ENCODE assay signal across 24 mouse cellular contexts in genomic region chr6:126966241-126967026, GRCm38 (mm10). TPM values are rescaled to one million over a fixed set of nuclear protein-coding genes. Genes with fewer than 3 reads are reported as not detected.
DNase-seq lines count a peak whose midpoint lies in the region; ATAC-seq lines count a peak whose summit lies in the region.
"Had no signal": no experiment of that assay in that cellular context is flagged by ENCODE, and none has a peak within 500 bp of the region (broad histone marks: within the 10 kb centered on the region; RNA-seq: fewer than 3 reads in every experiment).

No protein-coding gene starts in this region.

- no peak overlapping the region for H3K4me3 ChIP-seq in limb, embryonic 12.5 days (replicated peaks)
- H3K4me3 ChIP-seq in limb, embryonic 10.5 days, result no peak overlapping the region
- no peak overlapping the region for H3K4me3 ChIP-seq in heart, embryonic 12.5 days
- H3K4me3 ChIP-seq in macrophage (ENCODE audit: inconsistent target), result no peak overlapping the region
- H3K4me3 ChIP-seq: hindbrain, embryonic 13.5 days; limb, embryonic 13.5 days had no signal

- H3K4me1 ChIP-seq in limb, embryonic 12.5 days (replicated peaks), result peaks cover 7% of the 10 kb centered on the region; the same call in 1 of the 2 replicates
- peaks cover 5% of the 10 kb centered on the region; the same call in 1 of the 2 replicates for H3K4me1 ChIP-seq in limb, embryonic 10.5 days
- H3K4me1 ChIP-seq in heart, embryonic 12.5 days (replicated peaks), result peaks cover 37% of the 10 kb centered on the region
- H3K4me1 ChIP-seq: hindbrain, embryonic 13.5 days had no signal

- H3K79me2 ChIP-seq in macrophage (ENCODE audit: inconsistent target), result no peaks in the 10 kb centered on the region

- DNase-seq in frontal cortex, postnatal 25 days (ENCODE audit: low spot score in 2 of 2), result no peak
- DNase-seq in limb, embryonic 10.5 days (ENCODE audit: low spot score), result no peak
- DNase-seq in spleen, postnatal 4 days (ENCODE audit: low spot score in 2 of 2), result no peak
- no peak for DNase-seq in lung, postnatal 14 days
- DNase-seq: cerebellum, adult 9-11 months; layer of hippocampus, postnatal 36 days; right cerebral cortex, postnatal 14 days; thymus, adult 18-20 months had no signal

- no peak overlapping the region for H3K4me2 ChIP-seq in limb, embryonic 12.5 days
- H3K4me2 ChIP-seq in heart, embryonic 12.5 days, result peak overlapping the region; percentile 24; the same call in 1 of the 2 replicates
- H3K4me2 ChIP-seq: hindbrain, embryonic 13.5 days; limb, embryonic 13.5 days had no signal

- H3K27ac ChIP-seq in limb, embryonic 12.5 days, result no peak overlapping the region
- H3K27ac ChIP-seq in limb, embryonic 10.5 days, result no peak overlapping the region
- H3K27ac ChIP-seq in heart, embryonic 12.5 days (ENCODE audit: poor library complexity, severe bottlenecking), result peak overlapping the region; percentile 76
- H3K27ac ChIP-seq in macrophage, result peak overlapping the region; percentile 13
- H3K27ac ChIP-seq: hindbrain, embryonic 13.5 days; kidney, postnatal 0 days; limb, embryonic 13.5 days; liver, embryonic 14.5 days had no signal

- no peaks in the 10 kb centered on the region for H3K9me3 ChIP-seq in limb, embryonic 12.5 days
- H3K9me3 ChIP-seq in limb, embryonic 10.5 days (replicated peaks), result no peaks in the 10 kb centered on the region
- no peaks in the 10 kb centered on the region for H3K9me3 ChIP-seq in heart, embryonic 12.5 days (replicated peaks)
- H3K9me3 ChIP-seq: hindbrain, embryonic 13.5 days; limb, embryonic 13.5 days had no signal

- peak; percentile 59 for ATAC-seq in frontal cortex, adult (ENCODE audit: low TSS enrichment)
- ATAC-seq in limb, embryonic 12.5 days (ENCODE audit: insufficient number of reproducible peaks, insufficient read depth, low FRiP score, low TSS enrichment, low read depth), result no peak
- no peak for ATAC-seq in heart, embryonic 12.5 days (ENCODE audit: insufficient number of reproducible peaks, low FRiP score)
- ATAC-seq: activated CD4-positive, CD25-positive, alpha-beta regulatory T cell, adult 4 months; intestine, embryonic 16.5 days had no signal

- H3K36me3 ChIP-seq in limb, embryonic 12.5 days, result peaks cover 21% of the 10 kb centered on the region
- peaks cover 3% of the 10 kb centered on the region; the same call in 1 of the 2 replicates for H3K36me3 ChIP-seq in limb, embryonic 10.5 days
- peaks cover 10% of the 10 kb centered on the region for H3K36me3 ChIP-seq in heart, embryonic 12.5 days
- peaks cover 47% of the 10 kb centered on the region for H3K36me3 ChIP-seq in macrophage (ENCODE audit: inconsistent target)

- H3K27me3 ChIP-seq in limb, embryonic 12.5 days, result no peaks in the 10 kb centered on the region
- H3K27me3 ChIP-seq in limb, embryonic 10.5 days (ENCODE audit: low read depth, poor library complexity, severe bottlenecking), result no peaks in the 10 kb centered on the region
- H3K27me3 ChIP-seq in heart, embryonic 12.5 days (replicated peaks), result no peaks in the 10 kb centered on the region
- H3K27me3 ChIP-seq: hindbrain, embryonic 13.5 days; limb, embryonic 13.5 days had no signal

- 0 out of 2 replicates have a peak overlapping the region, but pooled peaks have one; percentile 0 for H3K9ac ChIP-seq in limb, embryonic 12.5 days (replicated peaks)
- H3K9ac ChIP-seq in heart, embryonic 12.5 days, result 0 out of 2 replicates have a peak overlapping the region, but pooled peaks have one; percentile 1
- H3K9ac ChIP-seq: hindbrain, embryonic 13.5 days; limb, embryonic 13.5 days; liver, embryonic 14.5 days had no signal

- 90% methylated on average over 14 of the region's 14 CpGs for WGBS in limb, embryonic 12.5 days
- WGBS in limb, embryonic 10.5 days, result 92% methylated on average over 14 of the region's 14 CpGs
- 47% methylated on average over 14 of the region's 14 CpGs for WGBS in heart, embryonic 12.5 days
- WGBS in macrophage (ENCODE audit: missing documents), result 79% methylated on average over 14 of the region's 14 CpGs

RNA-seq across cellular contexts. Expression of gene D6Wsu163e, which starts 26.7 kb away (rescaled TPM):
- 12.6 and 15.1 TPM in 2 replicates for polyA plus RNA-seq in limb, embryonic 12.5 days (2016; fragmentation: Nextera tagmentation; extraction: Ambion mirVana)
- polyA plus RNA-seq in limb, embryonic 10.5 days (2016; fragmentation: Nextera tagmentation; extraction: Ambion mirVana), result 10.8 and 14.9 TPM in 2 replicates
- 12.6 and 13.2 TPM in 2 replicates for polyA plus RNA-seq in heart, embryonic 12.5 days (2016; fragmentation: Nextera tagmentation; extraction: Ambion mirVana)
- 10 to 100 TPM in 22 of 26 experiments, 1 to 10 TPM in 4; 5.7 to 88.8 (median 32.6) TPM for total RNA-seq in macrophage (2018; cell fraction: chromatin; rRNA removed)
- total RNA-seq in macrophage (2018; cell fraction: cytosol; rRNA removed), result 10 to 100 TPM; 13.0 to 36.6 (median 29.8) TPM
- 10 to 100 TPM in 25 of 26 experiments, 1 to 10 TPM in 1; 9.9 to 73.0 (median 22.8) TPM for total RNA-seq in macrophage (2018; cell fraction: nucleus; rRNA removed)
- polyA plus RNA-seq in macrophage (2018), result 30.8 to 37.6 TPM (median 32.3 TPM) in 3 replicates

RNA-seq across cellular contexts. Expression of gene Rad51ap1, which starts 27.0 kb away (rescaled TPM):
- polyA plus RNA-seq in limb, embryonic 12.5 days (2016; fragmentation: Nextera tagmentation; extraction: Ambion mirVana), result 70.5 and 79.0 TPM in 2 replicates
- polyA plus RNA-seq in limb, embryonic 10.5 days (2016; fragmentation: Nextera tagmentation; extraction: Ambion mirVana), result 81.2 and 90.7 TPM in 2 replicates
- 39.1 and 42.5 TPM in 2 replicates for polyA plus RNA-seq in heart, embryonic 12.5 days (2016; fragmentation: Nextera tagmentation; extraction: Ambion mirVana)
- total RNA-seq in macrophage (2018; cell fraction: chromatin; rRNA removed), result 10 to 100 TPM in 9 of 26 experiments, 1 to 10 TPM in 17; 1.7 to 32.4 (median 6.3) TPM
- 1 to 10 TPM in 23 of 26 experiments, under 1 TPM in 3; 0.86 to 4.6 (median 1.9) TPM for total RNA-seq in macrophage (2018; cell fraction: cytosol; rRNA removed)
- total RNA-seq in macrophage (2018; cell fraction: nucleus; rRNA removed), result 10 to 100 TPM in 2 of 26 experiments, 1 to 10 TPM in 23, under 1 TPM in 1; 0.96 to 44.2 (median 3.6) TPM
- polyA plus RNA-seq in macrophage (2018), result 0.71 to 12.5 TPM (median 10.1 TPM) in 3 replicates

RNA-seq across cellular contexts. Expression of gene Dyrk4, which starts 44.8 kb away (rescaled TPM):
- polyA plus RNA-seq in limb, embryonic 12.5 days (2016; fragmentation: Nextera tagmentation; extraction: Ambion mirVana), result not detected in 2 replicates
- not detected in 2 replicates for polyA plus RNA-seq in limb, embryonic 10.5 days (2016; fragmentation: Nextera tagmentation; extraction: Ambion mirVana)
- 0.17 TPM in 1 of 2 replicates, not detected in the other for polyA plus RNA-seq in heart, embryonic 12.5 days (2016; fragmentation: Nextera tagmentation; extraction: Ambion mirVana)
- not detected for total RNA-seq in macrophage (2018; cell fraction: chromatin; rRNA removed)
- total RNA-seq in macrophage (2018; cell fraction: cytosol; rRNA removed), result not detected
- total RNA-seq in macrophage (2018; cell fraction: nucleus; rRNA removed), result not detected
- not detected in 3 replicates for polyA plus RNA-seq in macrophage (2018)
- total RNA-seq: adrenal gland, postnatal 4 days; granulocyte monocyte progenitor cell, adult 5-6 weeks; layer of hippocampus, adult 18-20 months; midbrain, postnatal 0 days had no signal
- polyA plus RNA-seq: forebrain, embryonic 11.5 days; intestine, embryonic 16.5 days; kidney, postnatal 0 days; limb, embryonic 13.5 days had no signal

RNA-seq across cellular contexts. Expression of gene Fgf6, which starts 49.0 kb away (rescaled TPM):
- polyA plus RNA-seq in limb, embryonic 12.5 days (2016; fragmentation: Nextera tagmentation; extraction: Ambion mirVana), result 0.29 and 0.30 TPM in 2 replicates
- polyA plus RNA-seq in limb, embryonic 10.5 days (2016; fragmentation: Nextera tagmentation; extraction: Ambion mirVana), result not detected in 2 replicates
- 0.06 and 0.13 TPM in 2 replicates for polyA plus RNA-seq in heart, embryonic 12.5 days (2016; fragmentation: Nextera tagmentation; extraction: Ambion mirVana)
- total RNA-seq in macrophage (2018; cell fraction: chromatin; rRNA removed), result not detected
- not detected for total RNA-seq in macrophage (2018; cell fraction: cytosol; rRNA removed)
- not detected for total RNA-seq in macrophage (2018; cell fraction: nucleus; rRNA removed)
- not detected in 3 replicates for polyA plus RNA-seq in macrophage (2018)
- total RNA-seq: granulocyte monocyte progenitor cell, adult 5-6 weeks; layer of hippocampus, adult 18-20 months; layer of hippocampus, postnatal 36 days; megakaryocyte-erythroid progenitor cell, adult 5-6 weeks; midbrain, postnatal 0 days had no signal
- polyA plus RNA-seq: activated CD4-positive, CD25-positive, alpha-beta regulatory T cell, adult 4 months; forebrain, embryonic 11.5 days; intestine, embryonic 16.5 days; kidney, postnatal 0 days; liver, embryonic 14.5 days; midbrain, postnatal 0 days had no signal

Comparison
In these comparisons a context has a peak if more than half of its experiments do, and no peak if none do; other contexts are left out.
1. H3K27ac ChIP-seq: peak in heart, embryonic 12.5 days (single experiment) and macrophage (single experiment); none in limb, embryonic 12.5 days (single experiment) and limb, embryonic 10.5 days (single experiment).